Mouse (Mus musculus): Measurements from ENCODE around the gene Frmpd2.

DNA sequence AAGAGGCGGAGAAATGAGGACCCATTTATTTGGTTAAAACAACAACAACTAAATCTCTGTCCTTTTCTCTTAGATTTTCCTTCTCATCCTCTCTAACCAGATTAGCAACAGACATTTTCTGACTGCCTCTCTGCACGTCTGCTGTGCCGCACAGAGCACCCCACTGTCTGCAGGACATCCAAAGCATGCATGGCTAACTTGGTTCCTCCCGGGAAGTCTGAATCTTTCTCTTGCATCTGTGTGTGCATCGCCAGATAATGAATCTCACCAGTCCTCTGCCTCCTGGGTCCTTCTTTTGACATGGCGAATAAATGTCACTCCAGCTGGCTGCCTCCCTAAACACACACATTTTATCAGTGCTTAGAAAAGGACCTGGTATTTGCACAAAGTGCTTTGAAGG is 99.2 kb downstream of the Frmpd2 start:
- no peak for TF ChIP-seq POLR2A (IDR thresholded peaks at IDR 0.05; ENCODE audit: low read depth, low read length)
- TF ChIP-seq CTCF (IDR thresholded peaks at IDR 0.05; ENCODE audit: extremely low read depth, insufficient read length, insufficient replicate concordance, low read depth, low read length) = no peak
